Mouse (Mus musculus) layer of hippocampus, adult 9-10 months (tissue): ENCODE measurements around the gene Tarsl2.

Experiments used
- DNase-seq: peaks from one replicate; pipeline ENCODE4 v3.0.0; 2022; ENCODE audit warnings: low spot score

Tarsl2 gene

DNA sequence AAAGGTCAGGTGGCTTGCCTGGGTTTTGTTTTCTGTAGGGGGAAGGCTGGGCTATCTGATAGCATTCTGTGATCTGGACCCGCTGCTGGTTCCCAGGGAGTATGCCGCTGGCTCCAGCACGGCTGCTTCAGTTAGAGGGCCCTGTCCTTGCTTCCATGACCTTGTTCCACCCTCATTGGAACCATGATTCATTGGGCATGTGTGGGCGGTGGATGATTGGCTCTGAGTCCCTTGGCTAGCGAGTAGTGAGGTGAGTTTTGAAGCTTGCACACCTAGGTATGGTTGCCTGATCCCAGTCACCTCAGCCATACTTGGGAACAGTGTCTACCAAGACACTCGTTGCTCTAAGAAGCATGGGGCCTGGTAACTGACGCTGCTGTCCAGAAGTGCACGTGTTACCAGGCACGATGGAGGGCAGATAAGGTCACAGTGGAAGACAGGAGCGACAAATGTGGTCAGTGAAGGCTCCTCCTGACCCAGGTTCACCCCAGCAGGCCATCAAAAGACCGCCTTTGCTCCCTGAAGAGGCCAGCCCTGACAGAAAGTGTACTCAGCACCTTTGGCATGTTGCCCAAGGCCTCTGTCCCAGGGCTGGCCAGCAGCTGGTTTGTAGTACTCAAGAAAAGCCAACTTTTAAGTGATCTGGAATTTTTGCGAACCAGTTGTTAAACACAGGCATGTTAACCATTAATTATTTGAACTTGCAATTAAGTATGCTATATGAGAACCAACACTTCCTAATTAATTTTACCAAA is 92.8 kb downstream of the Tarsl2 start:
- no peak for DNase-seq
